Mouse (Mus musculus) liver, embryonic 16.5 days (tissue): ENCODE results near the gene Arel1. TPM values are rescaled to one million over a fixed set of nuclear protein-coding genes. Genes with fewer than 3 reads are reported as not detected.

Source experiments
- ATAC-seq: fragments of 200-750 bp; cut with Nextera tagmentation; 2 replicates; pipeline ENCODE4 v1.8.0; 2017; ENCODE audit warnings: low read depth, mild to moderate bottlenecking, moderate number of reproducible peaks, moderate library complexity
- H3K27ac ChIP-seq: fragments of 300-500 bp; sonication (generic); 2 replicates; pipeline ENCODE4 v1.5.1; 2014; ENCODE audit warnings: mild to moderate bottlenecking, low read length
- H3K27me3 ChIP-seq: fragments of 300-500 bp; sonication (generic); 2 replicates; pipeline ENCODE4 v1.6.1; 2014; ENCODE audit warnings: low read depth, low read length, mixed read lengths; ENCODE audit not compliant: control insufficient read depth, insufficient read depth
- H3K36me3 ChIP-seq: fragments of 300-500 bp; sonication (generic); 2 replicates; pipeline ENCODE4 v1.6.1; 2014; ENCODE audit warnings: mild to moderate bottlenecking; ENCODE audit not compliant: control insufficient read depth, insufficient read depth
- H3K4me1 ChIP-seq: fragments of 300-500 bp; sonication (generic); 2 replicates; pipeline ENCODE4 v1.6.1; 2014; ENCODE audit warnings: low read depth, low read length, mixed read lengths; ENCODE audit not compliant: control insufficient read depth
- H3K4me2 ChIP-seq: fragments of 300-500 bp; sonication (generic); 2 replicates; pipeline ENCODE4 v1.6.1; 2014; ENCODE audit warnings: low read depth, low read length, mixed read lengths
- H3K4me3 ChIP-seq: fragments of 300-500 bp; sonication (generic); 2 replicates; pipeline ENCODE4 v1.5.1; 2014; ENCODE audit warnings: low read depth, mild to moderate bottlenecking, low read length
- H3K9ac ChIP-seq: fragments of 300-500 bp; sonication (generic); 2 replicates; pipeline ENCODE4 v1.6.1; 2014; ENCODE audit warnings: low read depth, low read length
- H3K9me3 ChIP-seq: fragments of 300-500 bp; sonication (generic); replicated peaks from 2 replicates; pipeline ENCODE4 v1.6.1; 2016; ENCODE audit warnings: low read length; ENCODE audit not compliant: control insufficient read depth
- WGBS: fragments of 180-500 bp; shearing (Covaris S2); extraction: QIAGEN DNeasy Blood & Tissue Kit; methylation state at CpG from one replicate; pipeline ENCODE4 v1.1.7; 2014; ENCODE audit not compliant: insufficient replicate concordance; 5-methylcytosine and 5-hydroxymethylcytosine counted together
- polyA plus RNA-seq: library from polyadenylated mRNA; unstranded; fragments of >200 nt; fragmentation: Nextera tagmentation; extraction: Ambion mirVana; gene quantifications from 2 replicates; pipeline ENCODE4 v1.2.1, GENCODE M21; 2015

Arel1 gene
- polyA plus RNA-seq, 1 experiment from 2014 or later, result 16.5 TPM

DNA sequence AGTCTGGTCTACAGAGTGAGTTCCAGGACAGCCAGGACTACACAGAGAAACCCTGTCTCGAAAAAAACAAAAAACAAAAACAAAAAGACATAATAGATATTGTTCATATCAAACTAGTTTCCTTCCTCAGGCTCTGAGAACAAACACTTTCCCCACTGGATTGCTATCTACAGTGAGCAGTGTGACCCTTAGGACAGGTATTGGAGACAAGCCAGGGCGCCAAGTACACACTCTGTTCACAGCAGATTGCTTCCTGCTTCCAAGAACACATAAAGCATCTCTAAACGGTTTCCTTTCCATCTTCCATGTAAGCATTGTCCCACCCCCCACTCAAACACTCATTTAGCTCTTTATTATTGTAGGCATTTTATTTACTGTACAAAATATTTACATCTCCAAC lies 52.9 kb downstream of the Arel1 start:
- Histone ChIP-seq H3K4me3 (no peak overlapping the region), H3K27me3 (no peaks in the 10 kb centered on the region), H3K36me3 (peaks cover 35% of the 10 kb centered on the region), H3K4me1 (no peaks in the 10 kb centered on the region), H3K4me2 (no peak overlapping the region), H3K27ac (no peak overlapping the region), H3K9me3 (no peaks in the 10 kb centered on the region), H3K9ac (no peak overlapping the region)
- ATAC-seq, result no peak
- WGBS, result 56% methylated on average over 3 of the region's 3 CpGs

DNA sequence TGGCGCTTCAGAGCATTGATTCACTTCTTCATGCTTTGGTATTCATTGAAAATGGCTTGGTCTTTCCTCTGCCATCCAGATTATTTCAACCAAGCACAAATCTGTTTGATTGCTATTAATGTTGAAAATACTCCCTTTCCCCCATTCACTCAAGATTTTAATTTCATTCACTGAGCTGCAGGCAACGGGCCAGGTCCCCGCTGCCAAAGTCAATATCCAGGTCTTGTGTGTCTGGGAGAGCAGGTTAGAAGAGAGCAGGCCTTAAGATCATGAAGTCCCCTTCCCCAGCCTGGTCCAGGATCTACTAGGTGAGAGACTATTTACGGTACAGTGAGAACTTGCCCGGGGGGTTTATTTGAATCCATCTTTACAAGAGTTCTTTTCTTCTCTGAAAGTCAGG lies 55.7 kb downstream of the Arel1 start:
- no peak overlapping the region for H3K9ac ChIP-seq
- H3K4me3 ChIP-seq, result no peak overlapping the region
- 80% methylated on average over 5 of the region's 5 CpGs for WGBS
- H3K36me3 ChIP-seq, result peaks cover 19% of the 10 kb centered on the region
- no peaks in the 10 kb centered on the region for H3K4me1 ChIP-seq
- H3K4me2 ChIP-seq, result no peak overlapping the region
- H3K27me3 ChIP-seq, result no peaks in the 10 kb centered on the region
- no peak overlapping the region for H3K27ac ChIP-seq
- no peak for ATAC-seq
- no peaks in the 10 kb centered on the region for H3K9me3 ChIP-seq

DNA sequence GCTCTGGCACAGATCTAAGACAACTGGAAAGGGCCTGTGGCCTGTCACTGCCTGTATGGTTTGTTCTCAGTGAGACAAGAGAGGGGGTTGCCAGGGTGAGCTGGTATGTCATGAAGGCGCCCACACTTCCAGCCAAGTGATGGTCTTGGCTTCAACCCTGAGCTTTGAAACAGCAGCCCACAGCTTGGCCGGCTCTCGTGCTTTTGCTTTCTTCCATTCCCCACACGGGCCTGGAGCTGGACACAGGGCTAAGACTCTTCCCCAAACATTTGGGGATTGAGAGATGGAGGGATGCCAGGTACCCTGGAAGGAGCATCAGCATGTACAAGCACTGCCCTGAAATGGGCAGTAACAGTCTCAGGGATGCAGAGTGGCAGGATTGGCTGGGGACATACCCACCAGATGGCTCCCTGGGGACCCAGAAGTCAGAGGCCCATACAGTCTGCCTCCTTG lies 58.0 kb downstream of the Arel1 start:
- 77% methylated on average over 4 of the region's 4 CpGs for WGBS
- no peaks in the 10 kb centered on the region for H3K27me3 ChIP-seq
- 0 out of 2 replicates have a peak, but pooled peaks cover 6% of the 10 kb centered on the region for H3K36me3 ChIP-seq
- H3K4me3 ChIP-seq, result no peak overlapping the region
- no peak overlapping the region for H3K4me2 ChIP-seq
- H3K9ac ChIP-seq, result no peak overlapping the region
- ATAC-seq, result no peak
- no peaks in the 10 kb centered on the region for H3K4me1 ChIP-seq
- no peak overlapping the region for H3K27ac ChIP-seq
- H3K9me3 ChIP-seq, result no peaks in the 10 kb centered on the region

DNA sequence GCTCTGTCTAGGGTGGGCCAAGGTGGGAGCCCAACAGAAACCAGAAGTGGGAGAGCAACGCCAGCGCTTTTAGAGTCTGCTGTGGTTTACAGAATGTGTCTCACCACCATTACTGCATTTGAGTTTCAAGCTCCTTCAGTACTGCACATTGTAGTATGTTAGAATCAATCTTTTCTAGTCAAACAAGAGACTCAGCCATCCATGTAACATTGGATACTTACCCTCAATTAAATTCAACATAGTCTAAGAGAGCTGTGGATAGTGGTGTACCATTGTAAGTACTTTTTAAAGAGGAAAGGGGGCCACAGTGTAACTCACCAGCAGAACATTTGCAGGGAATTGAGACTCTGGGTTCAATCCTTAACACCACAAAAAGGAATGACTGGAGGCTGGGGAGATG lies 59.1 kb downstream of the Arel1 start:
- WGBS, result 73% methylated on average over 2 of the region's 2 CpGs
- no peaks in the 10 kb centered on the region for H3K27me3 ChIP-seq
- no peaks in the 10 kb centered on the region for H3K4me1 ChIP-seq
- no peak overlapping the region for H3K9ac ChIP-seq
- no peak for ATAC-seq
- no peak overlapping the region for H3K27ac ChIP-seq
- H3K9me3 ChIP-seq, result no peaks in the 10 kb centered on the region
- H3K4me3 ChIP-seq, result no peak overlapping the region
- no peak overlapping the region for H3K4me2 ChIP-seq
- no peaks in the 10 kb centered on the region for H3K36me3 ChIP-seq

DNA sequence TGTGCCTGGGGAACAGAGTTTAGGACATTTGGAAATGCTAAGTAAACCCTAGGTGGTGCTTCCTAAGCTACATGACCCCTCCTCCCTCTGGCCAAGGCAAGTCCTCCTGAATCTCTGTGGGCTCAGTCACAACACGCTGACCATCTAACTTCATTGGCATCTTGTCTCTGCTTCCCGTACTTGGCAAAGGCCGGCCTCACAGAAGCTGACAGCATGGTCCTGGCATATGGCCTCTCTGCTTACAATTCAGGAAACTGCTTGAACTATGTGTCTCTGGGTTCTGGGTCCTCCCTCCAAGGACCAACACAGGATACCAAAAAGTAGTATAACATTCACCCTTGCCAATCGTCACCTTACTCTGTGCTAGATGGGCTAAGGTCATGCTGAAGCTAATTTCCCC lies 60.6 kb downstream of the Arel1 start:
- H3K9ac ChIP-seq, result no peak overlapping the region
- no peaks in the 10 kb centered on the region for H3K4me1 ChIP-seq
- no peak overlapping the region for H3K4me3 ChIP-seq
- no peaks in the 10 kb centered on the region for H3K9me3 ChIP-seq
- H3K36me3 ChIP-seq, result no peaks in the 10 kb centered on the region
- ATAC-seq, result no peak
- no peaks in the 10 kb centered on the region for H3K27me3 ChIP-seq
- 84% methylated on average over 4 of the region's 4 CpGs for WGBS
- no peak overlapping the region for H3K27ac ChIP-seq
- H3K4me2 ChIP-seq, result no peak overlapping the region

DNA sequence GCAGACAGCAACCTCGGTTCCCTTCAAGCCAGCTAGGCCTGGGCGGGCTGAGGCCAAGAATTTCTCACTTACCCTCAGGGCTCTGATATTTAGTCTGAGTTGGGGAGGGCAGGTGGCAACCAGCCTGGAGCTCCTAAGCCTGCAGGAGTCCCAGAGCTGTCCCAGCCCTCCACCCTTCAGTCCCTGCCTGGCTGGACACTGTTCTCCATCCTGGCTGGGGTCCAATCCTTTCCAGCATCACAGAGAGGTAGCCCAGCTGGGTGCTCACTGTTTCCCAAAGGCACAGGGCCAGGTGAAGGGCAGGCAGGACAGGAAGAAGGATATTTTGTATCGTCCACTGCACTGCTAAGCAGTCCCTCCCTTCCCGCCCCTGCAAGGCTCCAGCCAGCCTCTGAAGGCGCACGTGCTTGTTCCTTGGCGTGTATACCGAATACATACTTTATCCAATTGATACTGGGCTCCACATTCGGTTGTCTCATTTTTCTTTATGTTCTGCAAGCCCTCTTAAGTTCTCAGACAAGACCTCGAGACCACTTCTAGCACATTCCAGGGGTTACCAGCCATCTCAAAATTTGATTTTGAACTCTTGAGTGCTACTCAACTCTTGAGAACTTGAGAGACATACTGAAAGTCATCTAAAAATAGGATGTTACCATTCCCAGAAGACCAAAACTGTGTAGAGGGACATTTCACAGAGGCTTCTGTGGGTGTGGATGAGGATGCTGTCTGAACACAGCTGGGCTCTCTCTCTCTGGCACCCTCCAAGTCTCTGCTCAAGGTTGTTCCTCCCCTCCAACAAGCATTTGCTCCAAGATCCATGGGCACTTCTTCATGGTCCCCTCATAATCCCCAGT lies 62.8 kb downstream of the Arel1 start:
- no peaks in the 10 kb centered on the region for H3K36me3 ChIP-seq
- H3K9ac ChIP-seq, result no peak overlapping the region
- no peaks in the 10 kb centered on the region for H3K4me1 ChIP-seq
- H3K27me3 ChIP-seq, result no peaks in the 10 kb centered on the region
- H3K4me3 ChIP-seq, result no peak overlapping the region
- no peak for ATAC-seq
- no peaks in the 10 kb centered on the region for H3K9me3 ChIP-seq
- 57% methylated on average over 10 of the region's 10 CpGs for WGBS
- no peak overlapping the region for H3K27ac ChIP-seq
- H3K4me2 ChIP-seq, result no peak overlapping the region

DNA sequence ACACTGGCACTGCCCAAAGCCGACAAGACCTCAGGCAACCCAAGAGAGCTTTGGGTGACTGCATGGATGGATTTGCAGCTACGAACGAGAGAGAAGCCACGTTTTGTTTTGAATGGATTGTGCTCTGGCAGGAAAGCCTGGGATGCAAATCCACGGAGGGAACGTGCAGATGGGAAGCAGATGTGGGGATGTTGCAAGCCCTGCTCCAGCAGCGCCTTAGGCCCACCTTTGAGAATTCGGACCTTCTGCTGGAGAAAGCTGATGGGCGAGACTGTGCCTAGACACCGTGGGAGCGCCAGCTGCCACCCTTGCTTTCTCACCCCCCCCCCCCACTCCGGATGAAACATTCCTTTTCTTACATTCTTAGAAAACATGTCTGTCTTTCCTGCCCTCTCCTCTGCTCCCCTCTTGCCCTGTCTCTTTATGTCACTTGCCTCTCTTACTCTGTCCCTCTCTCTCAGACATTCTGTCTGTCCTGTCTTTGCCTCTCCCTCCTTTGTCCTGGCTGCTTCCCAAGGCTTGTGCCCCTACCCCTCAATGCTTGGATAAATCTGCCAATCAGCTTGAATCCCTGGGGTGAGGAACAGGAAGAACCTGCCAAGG lies 63.6 kb downstream of the Arel1 start:
- WGBS, result 66% methylated on average over 12 of the region's 12 CpGs

DNA sequence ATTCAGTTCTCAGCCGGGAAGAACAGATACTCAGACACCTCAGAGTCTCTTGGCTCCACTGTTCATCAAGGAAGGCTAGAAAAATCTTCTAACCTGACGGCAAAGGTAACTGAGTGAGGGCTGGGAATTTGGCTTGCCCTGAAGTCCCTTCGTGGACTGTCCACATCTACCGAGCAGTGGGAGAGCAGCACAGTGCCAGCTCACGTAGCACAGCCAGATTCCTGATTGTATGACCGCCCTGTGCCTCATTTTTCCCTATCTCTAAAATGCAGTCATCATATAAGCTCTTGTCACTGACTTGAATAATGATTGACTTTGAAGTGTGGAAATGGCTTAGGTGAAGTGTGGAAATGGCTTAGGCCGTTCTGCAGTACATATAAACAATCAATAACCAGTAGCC lies 66.3 kb downstream of the Arel1 start:
- H3K4me1 ChIP-seq, result no peaks in the 10 kb centered on the region
- no peak overlapping the region for H3K4me2 ChIP-seq
- ATAC-seq, result no peak
- 49% methylated on average over 7 of the region's 7 CpGs for WGBS
- no peaks in the 10 kb centered on the region for H3K27me3 ChIP-seq
- H3K4me3 ChIP-seq, result no peak overlapping the region
- H3K36me3 ChIP-seq, result no peaks in the 10 kb centered on the region
- no peaks in the 10 kb centered on the region for H3K9me3 ChIP-seq
- H3K9ac ChIP-seq, result no peak overlapping the region
- no peak overlapping the region for H3K27ac ChIP-seq

More for the DNA sequence above, 63.6 kb downstream of the Arel1 start:
- Histone ChIP-seq H3K27me3 (no peaks in the 10 kb centered on the region), H3K9me3 (no peaks in the 10 kb centered on the region), H3K36me3 (no peaks in the 10 kb centered on the region), H3K4me1 (no peaks in the 10 kb centered on the region), H3K27ac (no peak overlapping the region), H3K4me2 (no peak overlapping the region), H3K9ac (no peak overlapping the region), H3K4me3 (no peak overlapping the region)
- ATAC-seq, result no peak

DNA sequence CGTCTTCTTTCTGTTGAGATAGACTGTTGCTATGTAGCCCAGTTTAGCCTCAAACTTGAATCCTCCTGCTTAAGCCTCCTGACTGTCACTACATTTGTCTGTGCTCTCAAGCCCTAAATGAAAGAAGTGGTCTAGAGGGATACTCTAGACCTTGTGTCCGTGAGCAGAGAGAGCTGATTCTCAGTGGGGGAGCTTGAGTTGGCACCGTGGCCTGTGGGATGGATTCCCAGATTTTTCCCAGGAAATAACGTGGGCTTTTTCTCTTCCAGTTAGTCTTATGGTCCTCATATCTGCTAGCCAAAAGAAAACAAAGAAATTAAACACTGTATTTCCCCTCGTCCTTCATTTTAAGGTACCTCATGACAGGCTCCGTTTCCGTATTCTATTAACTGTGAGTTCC lies 70.4 kb downstream of the Arel1 start:
- no peak overlapping the region for H3K4me2 ChIP-seq
- no peaks in the 10 kb centered on the region for H3K36me3 ChIP-seq
- H3K4me1 ChIP-seq, result no peaks in the 10 kb centered on the region
- WGBS, result 61% methylated on average over 7 of the region's 7 CpGs
- no peaks in the 10 kb centered on the region for H3K27me3 ChIP-seq
- ATAC-seq, result no peak
- no peak overlapping the region for H3K9ac ChIP-seq
- no peaks in the 10 kb centered on the region for H3K9me3 ChIP-seq
- H3K4me3 ChIP-seq, result no peak overlapping the region
- H3K27ac ChIP-seq, result no peak overlapping the region
